Mouse (Mus musculus) spleen, adult 18-20 months (tissue): ENCODE results near the gene Tmem121.
A peak's percentile ranks its signal among the peaks of the same experiment; 100 is the strongest.

ENCODE experiments used
- DNase-seq, 2 experiments: peaks; one replicate each; pipeline ENCODE4 v3.0.0; 2022; ENCODE audit warnings: mixed read lengths in 2 of 2

The Tmem121 gene

DNA sequence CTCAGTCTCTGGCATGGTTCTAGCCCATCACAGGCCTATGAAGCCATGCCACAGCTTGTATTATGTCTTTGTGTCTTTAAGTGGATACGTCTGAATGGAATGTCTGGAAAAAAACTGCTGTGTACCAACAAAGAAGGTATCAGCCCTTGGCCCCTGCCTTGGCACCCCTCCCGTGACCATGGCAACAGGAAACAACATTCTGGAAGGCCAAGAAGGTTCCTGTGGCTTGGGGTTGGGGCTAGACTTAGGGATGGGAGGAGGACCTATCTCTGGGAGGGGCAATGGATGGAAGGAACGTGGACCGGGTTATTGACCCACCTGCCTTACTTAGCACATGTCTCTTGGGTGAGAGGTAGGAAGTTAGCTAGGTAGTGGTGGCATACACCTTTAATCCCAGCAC is 36.4 kb upstream of the Tmem121 start:
- no peak for DNase-seq

DNA sequence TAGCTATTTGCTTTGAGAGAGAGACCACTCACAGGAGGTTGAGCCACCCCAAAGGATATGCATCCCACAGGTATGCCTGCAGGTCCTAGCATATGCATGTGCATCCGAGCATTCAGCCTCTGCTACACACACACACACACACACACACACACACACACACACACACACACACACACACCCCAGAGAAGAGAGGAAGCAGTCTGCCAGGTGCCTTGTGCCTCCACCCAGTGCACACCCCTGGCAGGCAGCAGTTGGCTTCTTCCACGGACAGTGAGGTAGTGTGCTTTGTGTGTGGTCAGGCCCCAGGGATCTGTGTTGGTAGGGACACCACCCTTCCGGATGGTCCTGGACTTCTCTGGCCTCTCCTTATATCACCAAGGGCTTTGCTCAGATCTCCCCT is 35.8 kb upstream of the Tmem121 start:
- DNase-seq, result peak in 1 of 2 experiments; percentile 33

DNA sequence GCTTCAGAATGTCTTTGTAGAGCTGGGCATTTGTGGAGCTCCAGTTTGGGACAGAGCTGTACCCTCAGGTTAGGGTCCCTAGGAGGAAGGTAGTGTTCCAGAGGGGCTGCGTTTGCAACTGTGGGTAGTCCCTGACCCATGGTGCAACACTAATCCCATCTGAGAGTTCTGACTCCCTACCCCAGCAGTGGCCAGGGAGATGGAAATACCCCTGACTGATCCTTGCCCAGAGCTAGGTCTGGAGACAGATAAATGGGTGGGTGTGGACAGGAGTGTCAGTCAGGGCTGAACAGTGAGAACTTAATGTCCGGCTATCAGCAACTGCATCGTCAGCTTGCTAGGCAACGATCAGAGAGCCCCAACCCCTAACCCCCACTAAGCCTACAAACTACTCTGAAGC is 35.1 kb upstream of the Tmem121 start:
- no peak for DNase-seq

DNA sequence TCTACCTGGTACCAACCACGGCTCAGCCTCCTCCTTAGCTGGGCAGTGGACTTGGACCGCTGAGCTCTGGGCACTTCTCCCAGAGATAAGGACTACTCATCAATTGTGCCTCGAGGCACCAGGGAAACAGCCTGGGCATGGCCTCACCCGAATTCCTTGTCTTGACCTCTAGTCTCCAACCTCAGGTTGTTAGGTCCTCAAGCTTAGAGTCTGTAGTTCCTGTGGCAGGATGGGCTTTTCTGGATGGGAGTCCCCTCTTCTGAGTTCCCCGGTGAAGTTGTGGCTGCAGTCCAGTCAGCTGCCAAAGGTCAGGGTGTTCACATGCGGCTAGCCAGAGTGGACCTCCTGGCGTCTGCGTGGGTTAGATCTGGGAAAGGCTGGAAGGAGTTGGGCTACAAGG is 34.7 kb upstream of the Tmem121 start:
- no peak for DNase-seq

DNA sequence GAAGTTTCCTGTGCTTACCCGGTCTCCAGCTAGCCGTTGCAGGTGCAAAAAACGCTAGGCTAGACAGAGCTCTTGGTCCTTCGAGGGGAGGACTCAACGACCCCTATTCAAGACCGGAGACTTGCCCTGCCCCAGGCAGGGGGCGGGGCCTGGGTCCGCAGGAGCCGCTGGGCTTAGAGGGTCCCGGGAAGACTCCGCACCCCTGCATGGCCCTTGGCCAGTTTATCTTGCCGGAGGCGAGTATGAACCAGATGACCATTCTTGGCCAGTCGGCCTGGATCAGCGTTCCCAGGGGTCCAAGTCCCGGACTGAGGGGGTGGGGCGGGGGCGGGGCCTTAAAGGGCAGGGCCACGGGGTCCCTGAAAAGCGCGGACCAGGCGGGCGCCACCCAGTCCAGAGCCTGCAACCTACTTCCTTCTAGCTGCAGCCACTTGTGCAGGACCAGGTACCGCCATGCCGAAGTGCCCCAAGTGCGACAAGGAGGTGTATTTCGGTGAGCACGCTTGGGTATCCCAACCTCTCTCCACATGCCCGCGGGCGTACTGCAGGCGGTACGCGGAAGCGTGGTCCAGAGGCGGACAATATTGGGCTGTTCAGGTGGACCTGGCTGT is 34.0 kb upstream of the Tmem121 start:
- DNase-seq, result peak; percentile 66 to 73

DNA sequence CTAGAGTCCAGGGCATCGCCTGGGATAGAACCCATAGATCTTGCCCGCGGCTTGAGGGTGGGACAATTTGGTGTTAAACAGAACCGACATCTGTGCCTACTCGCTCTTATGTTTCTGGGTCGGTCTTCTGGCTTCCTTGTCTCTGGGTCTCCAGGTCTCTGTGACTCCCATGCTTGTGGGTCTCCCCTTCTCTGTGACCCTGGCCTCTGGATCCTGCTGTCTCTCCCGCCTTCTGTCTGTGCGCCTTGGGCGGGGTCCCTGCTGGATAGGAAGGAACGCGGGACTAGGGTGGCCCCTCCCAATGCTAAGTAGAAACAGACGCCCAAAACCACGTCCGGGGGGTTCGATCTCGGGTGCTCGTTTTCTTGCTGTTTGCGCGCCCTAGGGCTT is 33.5 kb upstream of the Tmem121 start:
- DNase-seq, result peak in 1 of 2 experiments; percentile 53

DNA sequence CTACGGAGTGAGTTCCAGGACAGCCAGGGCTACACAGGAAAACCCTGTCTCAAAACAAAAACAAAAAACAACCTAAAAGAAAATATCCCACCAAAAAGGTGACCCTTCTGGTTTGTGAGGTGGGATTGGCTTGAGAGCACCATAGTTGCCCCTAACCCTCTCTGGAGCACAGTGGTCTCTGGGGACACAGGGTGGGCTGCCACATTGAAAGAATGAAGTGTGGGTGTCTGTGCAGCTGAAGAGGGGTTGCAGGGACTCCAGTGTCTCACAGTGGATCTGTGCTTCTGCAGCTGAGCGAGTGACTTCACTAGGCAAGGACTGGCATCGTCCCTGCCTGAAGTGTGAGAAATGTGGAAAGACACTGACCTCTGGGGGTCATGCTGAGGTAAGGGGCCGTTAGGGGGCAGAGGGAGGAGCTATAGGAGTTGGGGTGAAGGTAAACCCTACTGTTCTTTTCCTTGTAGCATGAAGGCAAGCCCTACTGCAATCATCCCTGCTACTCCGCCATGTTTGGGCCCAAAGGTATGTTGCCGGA is 32.7 kb upstream of the Tmem121 start:
- no peak for DNase-seq

DNA sequence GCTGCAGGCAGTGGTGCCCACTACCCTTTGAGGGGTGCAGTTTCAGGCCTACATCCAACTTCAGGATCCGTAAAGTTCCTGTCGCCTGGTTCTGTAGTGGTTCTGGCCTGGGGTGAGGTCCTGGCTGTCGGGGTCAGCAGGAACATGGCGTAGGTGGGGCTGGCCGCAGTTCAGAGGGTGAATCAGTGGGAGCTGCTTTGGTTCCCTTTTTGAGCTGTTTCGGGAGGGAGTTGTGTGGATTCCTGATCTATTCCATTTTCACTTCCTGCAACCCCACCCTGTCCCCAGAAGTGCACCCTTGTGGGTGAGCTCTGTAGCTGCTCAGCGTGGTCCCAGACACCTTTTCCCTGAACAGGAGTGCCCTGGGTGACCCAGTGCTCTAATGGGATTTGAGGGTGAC is 31.8 kb upstream of the Tmem121 start:
- no peak for DNase-seq

DNA sequence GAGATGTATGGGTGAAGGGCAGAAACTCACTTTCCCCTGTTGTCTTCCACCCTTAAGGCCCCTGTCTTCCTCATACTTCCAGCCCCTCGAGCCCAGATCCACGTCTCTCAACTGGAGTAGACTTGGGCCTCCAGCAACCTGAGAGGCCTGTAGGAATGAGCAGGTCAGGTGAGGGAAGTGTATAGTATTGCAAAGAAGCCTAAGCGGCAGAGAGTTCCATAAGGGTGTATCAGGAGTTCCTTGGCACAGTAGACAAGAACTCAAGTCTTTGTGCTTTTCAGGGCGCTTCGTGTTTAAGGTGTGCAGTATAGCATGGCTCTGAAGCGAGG is 31.0 kb upstream of the Tmem121 start:
- no peak for DNase-seq

DNA sequence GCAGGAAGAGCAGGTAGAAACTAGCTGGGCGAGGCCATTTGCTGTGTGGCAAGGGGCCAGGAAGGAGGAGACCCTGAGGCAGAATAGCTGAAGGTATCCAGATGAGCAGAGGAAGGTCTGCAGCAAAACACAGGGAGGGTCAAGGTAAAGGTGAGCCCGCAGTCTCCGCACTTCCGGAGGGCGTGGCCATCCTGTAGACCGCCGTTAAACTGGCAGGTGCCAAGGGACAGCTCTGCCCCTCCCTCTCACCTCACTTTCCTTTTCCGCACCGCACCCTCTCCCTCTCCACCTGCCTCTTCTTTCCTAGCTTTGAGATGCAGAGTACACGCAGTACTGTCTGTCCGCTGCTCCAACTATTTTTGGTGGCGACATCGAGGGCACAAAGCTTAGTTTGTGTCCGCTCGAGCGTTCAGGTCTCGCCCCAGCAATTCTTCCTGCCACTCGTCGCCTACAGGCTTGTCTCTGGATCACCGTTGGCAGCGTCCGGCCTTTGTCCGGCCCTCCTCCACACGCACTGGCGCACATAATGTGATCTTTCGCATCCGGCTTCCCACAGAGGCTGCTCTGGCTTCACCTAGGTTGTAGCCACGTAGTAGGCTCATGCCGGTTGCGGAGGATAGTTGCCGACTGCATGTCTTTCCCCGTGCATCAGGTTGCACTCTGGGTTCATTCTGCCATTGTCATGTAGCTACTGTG is 30.5 kb upstream of the Tmem121 start:
- DNase-seq, result peak; percentile 61 to 62

DNA sequence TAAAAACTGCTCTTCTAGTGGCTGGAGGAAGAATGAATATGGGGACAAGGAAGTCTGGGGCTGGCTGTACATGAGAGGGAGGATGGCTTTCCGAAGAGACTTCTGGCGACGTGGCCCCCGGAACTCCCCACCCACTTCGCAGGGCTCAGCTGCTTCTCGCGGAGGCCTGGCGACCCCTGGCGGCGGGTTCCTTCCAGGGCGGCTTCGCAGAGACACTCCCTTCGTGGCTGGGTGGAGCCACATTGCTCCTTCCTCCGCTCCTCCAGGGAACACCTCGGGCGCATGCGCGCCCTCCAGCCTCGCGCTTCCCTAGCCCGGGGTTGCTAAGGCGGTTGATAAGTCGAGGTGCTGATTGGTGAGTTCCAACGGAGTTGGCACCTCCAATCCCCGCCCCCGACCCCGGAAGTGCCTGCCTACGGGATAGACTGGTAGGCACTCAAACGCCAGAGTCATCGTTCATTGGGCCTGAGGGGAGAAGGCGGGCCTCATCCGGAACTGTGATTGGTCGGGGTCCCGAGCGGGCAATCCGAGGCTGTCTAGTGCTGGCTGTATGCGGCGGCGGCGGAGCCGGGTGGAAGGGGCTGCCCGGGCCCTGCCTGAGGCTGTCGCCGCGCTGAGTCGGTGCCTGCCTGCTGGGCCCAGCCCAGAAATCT is 29.7 kb upstream of the Tmem121 start, which contains the start of gene Tedc1:
Gene Tedc1 (plus strand): TSS at position 535 of the 653 bp plus-strand sequence.
- DNase-seq, result peak; percentile 99

DNA sequence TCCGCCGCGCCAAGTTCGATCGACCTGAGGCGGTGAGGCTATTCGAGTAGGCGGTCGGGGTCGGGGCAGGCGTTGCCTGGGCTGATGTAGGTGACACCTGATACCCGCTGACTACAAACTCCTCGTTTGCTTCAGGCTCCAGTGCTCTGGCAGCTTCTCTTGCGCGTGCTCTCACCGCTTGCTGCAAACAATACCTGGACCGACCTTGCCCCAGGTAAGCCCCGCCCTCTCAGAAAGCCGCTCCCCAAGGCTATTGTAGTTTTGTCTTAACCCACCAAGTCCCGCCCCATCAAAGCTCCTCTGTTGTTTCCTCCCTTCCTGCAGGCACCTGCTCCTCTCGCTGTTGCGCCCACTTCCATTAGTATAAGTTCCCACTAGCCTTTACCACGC is 29.2 kb upstream of the Tmem121 start:
- no peak for DNase-seq

DNA sequence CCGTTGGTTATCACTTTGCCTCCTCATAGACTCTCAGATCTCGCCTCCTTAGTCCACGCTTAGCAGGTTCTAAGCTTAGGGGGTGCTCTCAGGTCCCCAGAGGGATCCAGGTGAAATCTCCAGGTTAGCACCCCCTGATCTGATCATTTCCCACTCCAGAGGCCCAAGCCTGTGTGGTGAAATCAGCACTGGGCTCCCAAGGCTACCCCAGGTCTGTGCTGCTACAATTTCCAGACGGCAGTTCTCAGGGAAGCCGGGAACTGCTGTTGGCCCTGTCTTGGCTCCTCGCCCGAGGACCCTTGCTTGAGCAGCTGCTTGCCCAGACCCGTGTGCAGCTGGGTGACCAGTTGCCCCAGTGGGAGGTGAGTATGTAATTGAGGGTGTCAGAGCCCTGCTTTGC is 28.7 kb upstream of the Tmem121 start:
- DNase-seq, result no peak

DNA sequence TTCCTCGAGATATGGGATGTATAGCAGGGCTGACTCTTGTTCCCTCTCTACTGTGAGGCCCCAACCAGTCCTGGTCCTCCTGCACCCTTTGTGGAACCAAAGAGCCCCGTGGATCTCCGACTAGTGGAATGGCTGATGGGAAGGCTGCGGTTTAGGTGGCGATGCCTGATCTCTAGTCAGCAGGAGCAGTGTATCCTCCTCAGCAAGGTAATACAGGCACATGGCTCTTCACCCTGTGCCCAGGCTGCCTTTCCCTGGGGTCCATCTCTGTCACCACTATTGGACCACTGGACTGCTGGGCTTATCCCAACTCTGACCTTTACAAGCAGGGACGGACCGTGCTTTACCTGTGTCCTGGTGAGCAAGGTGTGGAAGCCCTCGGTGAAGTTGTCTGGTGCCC is 28.2 kb upstream of the Tmem121 start:
- DNase-seq, result no peak

DNA sequence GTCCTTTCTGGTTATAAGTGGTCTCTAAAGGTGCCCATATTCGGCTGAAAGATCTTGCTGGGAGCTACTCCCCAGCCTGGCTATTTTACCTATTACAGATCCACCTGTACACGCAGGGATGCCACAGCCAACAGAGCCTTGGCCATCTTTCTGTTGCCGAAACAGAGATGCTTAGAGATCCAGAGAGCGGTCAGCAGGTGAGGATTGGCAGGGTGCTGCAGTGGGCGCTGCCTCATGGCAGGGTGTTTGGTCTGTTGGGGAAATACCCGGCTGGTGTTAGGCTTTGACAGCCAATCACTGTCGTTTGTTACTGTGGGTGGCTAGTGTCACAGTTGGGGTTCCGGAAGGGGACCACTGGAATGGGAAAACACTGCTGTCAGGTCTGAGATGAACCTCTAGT is 27.8 kb upstream of the Tmem121 start:
- no peak for DNase-seq

DNA sequence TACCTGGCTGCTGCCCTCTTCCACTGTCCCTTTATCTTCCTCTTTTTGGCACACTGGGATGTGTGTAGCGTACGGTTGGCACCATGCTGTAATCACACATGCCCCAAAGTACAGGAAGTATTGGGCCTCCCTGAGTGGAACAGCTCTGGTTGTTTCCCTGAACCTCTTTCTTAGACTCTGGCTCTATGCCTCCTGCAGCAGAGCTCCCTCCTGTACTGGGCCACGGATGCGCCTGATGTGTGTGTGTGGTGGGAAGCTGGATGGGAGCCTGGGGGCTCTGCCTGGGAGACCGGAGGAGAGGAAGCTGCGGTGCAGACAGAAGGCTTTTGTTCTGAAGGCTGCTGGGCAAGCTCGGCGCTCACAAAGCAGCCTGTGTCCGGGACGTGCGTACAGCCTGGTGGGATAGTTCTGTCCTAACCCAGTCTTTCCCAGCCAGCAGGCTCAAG is 22.1 kb upstream of the Tmem121 start:
- DNase-seq, result no peak

DNA sequence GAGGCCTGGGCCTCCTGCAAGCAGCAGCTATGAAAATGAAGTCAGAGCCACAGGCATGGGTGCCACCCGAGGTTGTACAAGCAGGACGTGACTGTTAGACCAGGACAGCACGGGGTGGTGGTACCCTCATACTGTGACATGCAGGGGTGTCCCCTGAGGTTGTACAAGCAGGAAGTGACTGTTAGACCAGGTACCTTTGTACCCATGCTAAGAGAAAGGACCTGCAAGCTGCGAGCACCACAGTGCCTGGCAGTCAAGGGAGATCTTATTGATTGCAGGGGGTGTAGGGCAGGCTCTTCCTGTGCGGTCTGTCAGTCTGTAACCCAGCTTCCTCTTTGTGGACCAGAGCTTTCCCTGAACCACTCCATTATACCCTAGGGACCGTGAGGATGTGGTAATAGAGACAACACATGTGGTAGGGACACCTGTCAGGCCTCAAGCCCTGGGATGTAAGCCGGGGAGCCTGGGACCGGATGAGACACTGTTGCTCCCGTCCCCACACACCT is 17.6 kb upstream of the Tmem121 start:
- DNase-seq, result peak; percentile 61 to 66

DNA sequence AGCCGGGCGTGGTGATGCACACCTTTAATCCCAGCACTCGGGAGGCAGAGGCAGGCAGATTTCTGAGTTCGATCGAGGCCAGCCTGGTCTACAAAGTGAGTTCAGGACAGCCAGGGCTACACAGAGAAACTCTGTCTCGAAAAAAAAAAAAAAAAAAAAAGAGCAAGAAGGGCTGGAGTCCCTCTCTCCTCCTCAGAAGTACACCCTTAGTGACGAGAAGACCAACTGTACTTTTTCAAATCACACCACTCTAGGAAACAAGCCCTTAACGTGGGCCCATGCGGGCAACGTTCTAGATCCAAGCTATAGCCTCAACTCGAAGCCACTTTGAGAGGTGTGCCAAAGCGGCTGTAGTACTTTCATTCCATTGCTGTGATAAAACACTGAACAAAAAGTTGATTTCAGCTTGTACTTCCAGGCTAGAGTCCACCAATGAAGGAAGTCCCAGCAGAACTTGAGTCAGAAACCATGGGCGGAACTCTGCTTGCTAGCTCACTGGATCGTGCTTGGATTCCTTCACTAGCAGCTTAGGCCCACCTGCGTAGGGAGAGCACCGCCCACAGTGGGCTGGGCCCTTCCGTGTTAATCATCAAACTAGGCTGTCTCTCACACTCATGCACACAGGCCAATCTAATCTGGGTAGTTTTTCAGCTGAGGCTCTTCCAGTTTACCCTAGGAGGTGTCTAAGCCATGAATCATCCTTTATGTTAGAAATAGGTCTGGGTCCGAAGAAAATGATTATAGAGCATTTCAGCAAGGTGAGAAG is 8.6 kb upstream of the Tmem121 start:
- DNase-seq, result no peak

DNA sequence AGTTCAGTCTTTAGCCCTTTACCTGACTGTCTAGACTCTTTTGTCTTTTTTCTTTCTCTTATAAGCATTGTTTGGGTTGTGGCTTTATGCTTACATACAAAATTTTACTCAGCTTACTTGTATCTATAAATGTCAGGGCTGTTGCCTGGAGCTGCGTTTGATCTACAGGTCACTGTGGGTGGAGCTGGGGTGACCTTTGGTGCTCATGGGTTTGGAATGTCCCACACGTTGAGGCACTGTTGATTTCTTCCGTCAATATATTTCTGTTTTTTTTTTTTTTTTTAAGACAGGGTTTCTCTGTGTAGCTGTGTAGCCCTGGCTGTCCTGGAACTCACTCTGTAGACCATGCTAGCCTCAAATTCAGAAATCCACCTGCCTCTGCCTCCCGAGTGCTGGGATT is 4.7 kb upstream of the Tmem121 start:
- no peak for DNase-seq

DNA sequence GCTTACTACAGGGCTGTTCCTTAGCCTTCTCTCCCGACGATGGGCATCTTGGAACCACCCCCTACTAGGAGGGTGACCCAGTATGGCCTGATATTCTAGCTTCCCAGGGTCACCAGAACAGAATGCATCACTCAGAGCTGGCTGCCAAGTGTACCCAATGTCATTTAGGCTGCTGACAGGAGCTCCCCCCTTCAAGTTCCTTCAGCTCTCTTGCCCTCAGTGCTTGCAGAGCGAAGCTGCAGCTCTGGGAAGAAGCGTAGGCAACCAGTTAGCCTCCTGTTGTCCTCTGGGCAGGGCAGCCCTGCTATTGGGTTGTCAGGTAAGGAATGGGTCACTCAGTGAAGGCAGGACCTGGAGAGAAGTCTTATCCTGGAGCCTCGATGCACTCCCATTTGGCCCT is 785 bp upstream of the Tmem121 start:
- no peak for DNase-seq

DNA sequence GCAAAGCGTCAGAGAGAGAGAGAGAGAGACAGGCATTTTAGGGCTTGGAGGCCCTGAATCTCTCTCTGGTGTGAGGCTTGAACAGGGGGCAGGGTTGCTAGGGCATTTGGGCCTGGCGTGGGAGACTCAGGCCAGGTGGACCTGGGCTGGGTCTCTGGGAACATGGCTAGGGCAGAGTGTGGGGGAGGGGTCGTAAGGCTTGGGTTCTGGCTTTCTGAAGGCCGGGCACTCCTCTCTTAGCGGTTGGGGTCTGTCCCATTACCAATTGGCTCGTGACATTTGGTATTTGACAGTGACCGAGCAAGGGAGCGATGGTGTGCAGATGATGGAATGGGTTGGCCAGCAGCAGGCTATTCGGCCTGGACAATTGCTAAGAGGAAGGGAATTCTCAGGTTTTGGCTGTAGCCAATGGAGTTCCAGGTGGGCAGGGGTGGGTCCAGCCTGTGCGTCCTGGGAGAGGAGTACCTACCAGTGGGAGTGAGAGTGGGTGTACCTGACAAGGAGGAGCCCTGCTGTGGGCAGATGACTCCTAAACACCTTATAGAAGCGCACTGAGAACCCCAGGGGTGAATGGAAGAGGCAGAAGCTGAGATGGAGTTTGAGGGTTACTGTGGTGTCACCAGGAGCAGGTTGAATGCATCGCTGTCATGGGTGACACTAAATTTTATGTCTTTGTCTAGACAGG is 738 bp downstream of the Tmem121 start:
- no peak for DNase-seq

DNA sequence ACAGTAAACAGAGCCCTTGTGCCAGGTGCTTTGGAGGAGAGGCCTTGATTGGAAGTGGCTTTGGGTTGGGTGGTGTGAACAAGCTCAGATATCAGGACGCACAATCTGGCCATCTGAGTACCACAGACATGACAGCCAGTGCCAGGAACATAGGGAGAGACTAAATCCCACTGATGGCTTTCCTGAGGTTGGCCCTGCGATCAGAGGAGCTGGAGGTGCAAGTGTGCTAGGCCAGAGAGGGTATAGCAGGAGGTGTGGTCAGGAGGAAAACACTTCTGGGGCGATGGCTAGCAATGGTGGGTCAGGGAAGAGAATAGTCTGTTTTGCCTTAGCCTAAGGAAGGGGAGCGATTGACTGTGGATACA is 1.3 kb downstream of the Tmem121 start:
- no peak for DNase-seq
